Mouse (Mus musculus): Measurements from ENCODE around the gene Trim28.

GRCm38 (mm10) chr7:13053001-13053400 is 54.1 kb downstream of the Trim28 start:
- TF ChIP-seq CTCF (IDR thresholded peaks at IDR 0.05; ENCODE audit: control insufficient read depth, insufficient read depth, insufficient replicate concordance, low read depth, low read length) (no peak), POLR2A (IDR thresholded peaks at IDR 0.05; ENCODE audit: control insufficient read depth, low read depth, low read length) (no peak)

Data from testis, adult 2 months (tissue).